Mouse (Mus musculus) spleen, adult 2 months (tissue): ENCODE results near the gene Brf1.

Experiments
- CTCF ChIP-seq: fragments of 200-500 bp; IDR thresholded peaks from 2 replicates; pipeline ENCODE4 v1.5.1; 2011; ENCODE audit warnings: mild to moderate bottlenecking, inconsistent platforms; ENCODE audit not compliant: insufficient read depth, insufficient read length, insufficient replicate concordance; ENCODE audit errors: extremely low read depth
- POLR2A ChIP-seq: fragments of 200-500 bp; IDR thresholded peaks from 2 replicates; pipeline ENCODE4 v1.6.1; 2011; ENCODE audit warnings: low read depth, low read length, inconsistent platforms

- no peak for TF ChIP-seq CTCF
- TF ChIP-seq POLR2A = no peak
Measured at GRCm38 (mm10) chr12:112952433-112952832, 48.1 kb downstream of the Brf1 start.
